9 mouse cellular contexts compared by ENCODE assay signal in genomic region chr4:134185569-134185968, GRCm38 (mm10). TPM values are rescaled to one million over a fixed set of nuclear protein-coding genes. Genes with fewer than 3 reads are reported as not detected.
A peak's percentile ranks its signal among the peaks of the same experiment; 100 is the strongest.
DNase-seq lines count a peak whose midpoint lies in the region; ATAC-seq and TF ChIP-seq lines count a peak whose summit lies in the region.
"Had no signal": no experiment of that assay in that cellular context is flagged by ENCODE, and none has a peak within 500 bp of the region (broad histone marks: within the 10 kb centered on the region; RNA-seq: fewer than 3 reads in every experiment).

No protein-coding gene starts in this region.

- no peaks in the 10 kb centered on the region for H3K9me3 ChIP-seq in kidney, embryonic 15.5 days (replicated peaks)
- no peaks in the 10 kb centered on the region for H3K9me3 ChIP-seq in embryonic facial prominence, embryonic 12.5 days
- H3K9me3 ChIP-seq in intestine, embryonic 16.5 days (ENCODE audit: control insufficient read depth, low read length) = no peaks in the 10 kb centered on the region
- no peaks in the 10 kb centered on the region for H3K9me3 ChIP-seq in midbrain, postnatal 0 days (ENCODE audit: low read length)

- H3K36me3 ChIP-seq in kidney, embryonic 15.5 days = no peaks in the 10 kb centered on the region
- H3K36me3 ChIP-seq in embryonic facial prominence, embryonic 12.5 days = no peaks in the 10 kb centered on the region
- no peaks in the 10 kb centered on the region for H3K36me3 ChIP-seq in intestine, embryonic 16.5 days (ENCODE audit: control insufficient read depth, insufficient read depth, low read length)
- no peaks in the 10 kb centered on the region for H3K36me3 ChIP-seq in midbrain, postnatal 0 days (ENCODE audit: insufficient read depth, low read length)

- no peak for TF ChIP-seq CTCF in midbrain, postnatal 0 days (IDR thresholded peaks at IDR 0.05)

- H3K4me2 ChIP-seq in kidney, embryonic 15.5 days = peak overlapping the region; percentile 95
- H3K4me2 ChIP-seq in embryonic facial prominence, embryonic 12.5 days (replicated peaks) = peak overlapping the region; percentile 95
- peak overlapping the region; percentile 96 for H3K4me2 ChIP-seq in intestine, embryonic 16.5 days (ENCODE audit: low read depth, low read length)
- peak overlapping the region; percentile 81 for H3K4me2 ChIP-seq in midbrain, postnatal 0 days (ENCODE audit: low read depth, low read length, poor library complexity, severe bottlenecking)

- H3K9ac ChIP-seq in kidney, embryonic 15.5 days = peak overlapping the region; percentile 71
- peak overlapping the region; percentile 89 for H3K9ac ChIP-seq in embryonic facial prominence, embryonic 12.5 days
- peak overlapping the region; percentile 87 for H3K9ac ChIP-seq in intestine, embryonic 16.5 days (ENCODE audit: low read depth, low read length)
- H3K9ac ChIP-seq in midbrain, postnatal 0 days (replicated peaks; ENCODE audit: low read length, poor library complexity, severe bottlenecking) = peak overlapping the region; percentile 77

- H3K4me3 ChIP-seq in kidney, embryonic 15.5 days (replicated peaks) = peak overlapping the region; percentile 66
- peak overlapping the region; percentile 83; the same call in 1 of the 2 replicates for H3K4me3 ChIP-seq in embryonic facial prominence, embryonic 12.5 days
- peak overlapping the region; percentile 79 for H3K4me3 ChIP-seq in intestine, embryonic 16.5 days (ENCODE audit: low read length)
- peak overlapping the region; percentile 76; the same call in 1 of the 2 replicates for H3K4me3 ChIP-seq in midbrain, postnatal 0 days (ENCODE audit: low read depth, low read length)

- no peaks in the 10 kb centered on the region for H3K27me3 ChIP-seq in kidney, embryonic 15.5 days
- H3K27me3 ChIP-seq in embryonic facial prominence, embryonic 12.5 days = no peaks in the 10 kb centered on the region
- no peaks in the 10 kb centered on the region for H3K27me3 ChIP-seq in intestine, embryonic 16.5 days (replicated peaks; ENCODE audit: control insufficient read depth, insufficient read depth, low read length)
- H3K27me3 ChIP-seq in midbrain, postnatal 0 days (ENCODE audit: insufficient read depth, low read length) = no peaks in the 10 kb centered on the region

- no peak for ATAC-seq in kidney, embryonic 15.5 days (replicated peaks; ENCODE audit: low FRiP score)
- no peak for ATAC-seq in embryonic facial prominence, embryonic 12.5 days (ENCODE audit: insufficient number of reproducible peaks, insufficient read depth, low FRiP score, low TSS enrichment)
- no peak for ATAC-seq in intestine, embryonic 16.5 days
- no peak for ATAC-seq in midbrain, postnatal 0 days (ENCODE audit: low FRiP score)

- H3K27ac ChIP-seq in kidney, embryonic 15.5 days = no peak overlapping the region
- H3K27ac ChIP-seq in embryonic facial prominence, embryonic 12.5 days = no peak overlapping the region
- no peak overlapping the region for H3K27ac ChIP-seq in intestine, embryonic 16.5 days (ENCODE audit: low read length)
- H3K27ac ChIP-seq in midbrain, postnatal 0 days (ENCODE audit: low read depth, low read length) = no peak overlapping the region

- 58% methylated on average over 3 of the region's 3 CpGs for WGBS in kidney, embryonic 15.5 days
- WGBS in embryonic facial prominence, embryonic 12.5 days = 81% methylated on average over 3 of the region's 3 CpGs
- WGBS in intestine, embryonic 16.5 days = 82% methylated on average over 3 of the region's 3 CpGs
- 75% methylated on average over 3 of the region's 3 CpGs for WGBS in midbrain, postnatal 0 days

- peaks cover 12% of the 10 kb centered on the region for H3K4me1 ChIP-seq in kidney, embryonic 15.5 days
- peaks cover 7% of the 10 kb centered on the region for H3K4me1 ChIP-seq in embryonic facial prominence, embryonic 12.5 days
- H3K4me1 ChIP-seq in intestine, embryonic 16.5 days (ENCODE audit: control insufficient read depth, insufficient read depth, low read length) = peaks cover 7% of the 10 kb centered on the region
- H3K4me1 ChIP-seq in midbrain, postnatal 0 days (ENCODE audit: insufficient read depth, low read length) = peaks cover 4% of the 10 kb centered on the region; the same call in 1 of the 2 replicates

- no peak for DNase-seq in kidney, postnatal 4 days
- no peak for DNase-seq in midbrain, postnatal 0 days (ENCODE audit: low spot score)
- no peak for DNase-seq in urinary bladder, adult 18-20 months (ENCODE audit: low spot score in 2 of 2)
- no peak for DNase-seq in retina, postnatal 1 day
- no peak for DNase-seq in adrenal gland, adult 2 months

RNA-seq across cellular contexts. Expression of gene Cep85, which starts 1.3 kb away (rescaled TPM):
- polyA plus RNA-seq in kidney, embryonic 15.5 days (2015; fragmentation: Nextera tagmentation; extraction: Ambion mirVana) = 106 and 125 TPM in 2 replicates
- 32.0 and 34.9 TPM in 2 replicates for polyA plus RNA-seq in embryonic facial prominence, embryonic 12.5 days (2016; fragmentation: Nextera tagmentation; extraction: Ambion mirVana)
- polyA plus RNA-seq in intestine, embryonic 16.5 days (2015; fragmentation: Nextera tagmentation; extraction: Ambion mirVana) = 112 and 125 TPM in 2 replicates
- total RNA-seq in midbrain, postnatal 0 days (2014; rRNA removed) = 10.0 and 12.5 TPM in 2 replicates
- polyA plus RNA-seq in midbrain, postnatal 0 days (2015; fragmentation: Nextera tagmentation; extraction: Ambion mirVana) = 13.3 and 14.8 TPM in 2 replicates
- 10 to 100 TPM; 14.4 to 17.5 TPM for total RNA-seq in adrenal gland, adult 2 months (2021)
- 27.3 and 36.1 TPM in 2 replicates for polyA plus RNA-seq in adrenal gland, adult 2 months (2012; rRNA removed)

RNA-seq across cellular contexts. Expression of gene Gm7534, which starts 17.2 kb away (rescaled TPM):
- polyA plus RNA-seq in kidney, embryonic 15.5 days (2015; fragmentation: Nextera tagmentation; extraction: Ambion mirVana) = 0.24 and 0.30 TPM in 2 replicates
- polyA plus RNA-seq in embryonic facial prominence, embryonic 12.5 days (2016; fragmentation: Nextera tagmentation; extraction: Ambion mirVana) = not detected in 2 replicates
- polyA plus RNA-seq in intestine, embryonic 16.5 days (2015; fragmentation: Nextera tagmentation; extraction: Ambion mirVana) = not detected in 2 replicates
- total RNA-seq in midbrain, postnatal 0 days (2014; rRNA removed) = not detected in 2 replicates
- not detected in 2 replicates for polyA plus RNA-seq in midbrain, postnatal 0 days (2015; fragmentation: Nextera tagmentation; extraction: Ambion mirVana)
- not detected for total RNA-seq in adrenal gland, adult 2 months (2021)
- polyA plus RNA-seq in adrenal gland, adult 2 months (2012; rRNA removed) = not detected in 2 replicates
- total RNA-seq: hematopoietic stem cell, adult 5-6 weeks had no signal

RNA-seq across cellular contexts. Expression of gene Catsper4, which starts 41.6 kb away (rescaled TPM):
- 0.30 and 0.55 TPM in 2 replicates for polyA plus RNA-seq in kidney, embryonic 15.5 days (2015; fragmentation: Nextera tagmentation; extraction: Ambion mirVana)
- 0.15 TPM in 1 of 2 replicates, not detected in the other for polyA plus RNA-seq in embryonic facial prominence, embryonic 12.5 days (2016; fragmentation: Nextera tagmentation; extraction: Ambion mirVana)
- polyA plus RNA-seq in intestine, embryonic 16.5 days (2015; fragmentation: Nextera tagmentation; extraction: Ambion mirVana) = 0.37 and 0.60 TPM in 2 replicates
- total RNA-seq in midbrain, postnatal 0 days (2014; rRNA removed) = 0.38 TPM in 1 of 2 replicates, not detected in the other
- polyA plus RNA-seq in midbrain, postnatal 0 days (2015; fragmentation: Nextera tagmentation; extraction: Ambion mirVana) = 0.16 TPM in 1 of 2 replicates, not detected in the other
- total RNA-seq in adrenal gland, adult 2 months (2021) = not detected
- polyA plus RNA-seq in adrenal gland, adult 2 months (2012; rRNA removed) = not detected in 2 replicates
- total RNA-seq: hematopoietic stem cell, adult 5-6 weeks had no signal

RNA-seq across cellular contexts. Expression of gene Cnksr1, which starts 52.6 kb away (rescaled TPM):
- polyA plus RNA-seq in kidney, embryonic 15.5 days (2015; fragmentation: Nextera tagmentation; extraction: Ambion mirVana) = 7.3 and 8.3 TPM in 2 replicates
- 2.1 and 2.5 TPM in 2 replicates for polyA plus RNA-seq in embryonic facial prominence, embryonic 12.5 days (2016; fragmentation: Nextera tagmentation; extraction: Ambion mirVana)
- 16.9 and 18.3 TPM in 2 replicates for polyA plus RNA-seq in intestine, embryonic 16.5 days (2015; fragmentation: Nextera tagmentation; extraction: Ambion mirVana)
- total RNA-seq in midbrain, postnatal 0 days (2014; rRNA removed) = 0.27 and 0.38 TPM in 2 replicates
- polyA plus RNA-seq in midbrain, postnatal 0 days (2015; fragmentation: Nextera tagmentation; extraction: Ambion mirVana) = 0.13 and 0.28 TPM in 2 replicates
- under 1 TPM; 0.31 to 0.66 TPM for total RNA-seq in adrenal gland, adult 2 months (2021)
- 0.03 and 0.08 TPM in 2 replicates for polyA plus RNA-seq in adrenal gland, adult 2 months (2012; rRNA removed)
- total RNA-seq: hematopoietic stem cell, adult 5-6 weeks had no signal

RNA-seq across cellular contexts. Expression of gene Sh3bgrl3, which starts 57.0 kb away (rescaled TPM):
- 395 and 412 TPM in 2 replicates for polyA plus RNA-seq in kidney, embryonic 15.5 days (2015; fragmentation: Nextera tagmentation; extraction: Ambion mirVana)
- 345 and 360 TPM in 2 replicates for polyA plus RNA-seq in embryonic facial prominence, embryonic 12.5 days (2016; fragmentation: Nextera tagmentation; extraction: Ambion mirVana)
- polyA plus RNA-seq in intestine, embryonic 16.5 days (2015; fragmentation: Nextera tagmentation; extraction: Ambion mirVana) = 428 and 452 TPM in 2 replicates
- 162 and 224 TPM in 2 replicates for total RNA-seq in midbrain, postnatal 0 days (2014; rRNA removed)
- 565 and 583 TPM in 2 replicates for polyA plus RNA-seq in midbrain, postnatal 0 days (2015; fragmentation: Nextera tagmentation; extraction: Ambion mirVana)
- 100 to 1,000 TPM in 1 of 2 experiments, 10 to 100 TPM in 1; 99.6 to 109 TPM for total RNA-seq in adrenal gland, adult 2 months (2021)
- 380 and 502 TPM in 2 replicates for polyA plus RNA-seq in adrenal gland, adult 2 months (2012; rRNA removed)
